ENCODE assay signal across 10 mouse cellular contexts in genomic region chr4:83976067-83976466, GRCm38 (mm10).
DNase-seq lines count a peak whose midpoint lies in the region; ATAC-seq lines count a peak whose summit lies in the region.
"Had no signal": no experiment of that assay in that cellular context is flagged by ENCODE, and none has a peak within 500 bp of the region (broad histone marks: within the 10 kb centered on the region; RNA-seq: fewer than 3 reads in every experiment).

No protein-coding gene starts in this region.

- H3K36me3 ChIP-seq in kidney, embryonic 14.5 days (ENCODE audit: control insufficient read depth, insufficient read depth, low read length) = no peaks in the 10 kb centered on the region
- no peaks in the 10 kb centered on the region for H3K36me3 ChIP-seq in embryonic facial prominence, embryonic 10.5 days (replicated peaks)
- H3K36me3 ChIP-seq in embryonic facial prominence, embryonic 15.5 days = no peaks in the 10 kb centered on the region
- no peaks in the 10 kb centered on the region for H3K36me3 ChIP-seq in neural tube, embryonic 11.5 days (ENCODE audit: control insufficient read depth, insufficient read depth, low read length)

- 0 out of 2 replicates have a peak overlapping the region, but pooled peaks have one; percentile 17 for H3K27ac ChIP-seq in kidney, embryonic 14.5 days (ENCODE audit: low read depth, low read length)
- H3K27ac ChIP-seq in embryonic facial prominence, embryonic 10.5 days (replicated peaks) = peak overlapping the region; percentile 70; the same call in 1 of the 2 replicates
- H3K27ac ChIP-seq in embryonic facial prominence, embryonic 15.5 days (replicated peaks) = no peak overlapping the region; the same call in 1 of the 2 replicates
- no peak overlapping the region for H3K27ac ChIP-seq in neural tube, embryonic 11.5 days (ENCODE audit: low read depth, low read length)
- H3K27ac ChIP-seq: kidney, postnatal 0 days had no signal

- no peak overlapping the region for H3K4me3 ChIP-seq in kidney, embryonic 14.5 days (ENCODE audit: low read length)
- H3K4me3 ChIP-seq in embryonic facial prominence, embryonic 10.5 days = no peak overlapping the region
- no peak overlapping the region for H3K4me3 ChIP-seq in embryonic facial prominence, embryonic 15.5 days (replicated peaks)
- no peak overlapping the region for H3K4me3 ChIP-seq in neural tube, embryonic 11.5 days (ENCODE audit: low read depth, low read length)

- no peaks in the 10 kb centered on the region for H3K9me3 ChIP-seq in kidney, embryonic 14.5 days (ENCODE audit: control insufficient read depth, low read length)
- no peaks in the 10 kb centered on the region for H3K9me3 ChIP-seq in embryonic facial prominence, embryonic 10.5 days
- no peaks in the 10 kb centered on the region for H3K9me3 ChIP-seq in embryonic facial prominence, embryonic 15.5 days (replicated peaks)
- no peaks in the 10 kb centered on the region for H3K9me3 ChIP-seq in neural tube, embryonic 11.5 days (ENCODE audit: control insufficient read depth, low read length)

- H3K4me2 ChIP-seq in kidney, embryonic 14.5 days (replicated peaks; ENCODE audit: low read depth, low read length) = no peak overlapping the region
- H3K4me2 ChIP-seq in embryonic facial prominence, embryonic 15.5 days (replicated peaks) = no peak overlapping the region
- H3K4me2 ChIP-seq in neural tube, embryonic 11.5 days (ENCODE audit: low read depth) = 0 out of 2 replicates have a peak overlapping the region, but pooled peaks have one; percentile 14

- no peak for DNase-seq in kidney, adult 8-10 months
- peak; percentile 52 for DNase-seq in embryonic facial prominence, embryonic 10.5 days (ENCODE audit: low spot score)
- DNase-seq in neural tube, embryonic 11.5 days (ENCODE audit: low spot score) = peak; percentile 67
- DNase-seq in thymus, postnatal 0 days (ENCODE audit: low spot score) = no peak
- no peak for DNase-seq in thymus, postnatal 4 days
- DNase-seq: cerebellum, adult 18-20 months; thymus, postnatal 25 days had no signal

- no peaks in the 10 kb centered on the region; the same call in 1 of the 2 replicates for H3K27me3 ChIP-seq in kidney, embryonic 14.5 days (ENCODE audit: control insufficient read depth, insufficient read depth, low read length)
- no peaks in the 10 kb centered on the region for H3K27me3 ChIP-seq in embryonic facial prominence, embryonic 10.5 days (replicated peaks; ENCODE audit: low read depth, poor library complexity, severe bottlenecking)
- H3K27me3 ChIP-seq in embryonic facial prominence, embryonic 15.5 days = no peaks in the 10 kb centered on the region
- 0 out of 2 replicates have a peak, but pooled peaks cover 2% of the 10 kb centered on the region for H3K27me3 ChIP-seq in neural tube, embryonic 11.5 days (ENCODE audit: control insufficient read depth, insufficient read depth, low read length)

- H3K4me1 ChIP-seq in kidney, embryonic 14.5 days (ENCODE audit: control insufficient read depth, insufficient read depth, low read length) = peaks cover 4% of the 10 kb centered on the region; the same call in 1 of the 2 replicates
- peaks cover 27% of the 10 kb centered on the region for H3K4me1 ChIP-seq in embryonic facial prominence, embryonic 10.5 days
- peaks cover 9% of the 10 kb centered on the region for H3K4me1 ChIP-seq in embryonic facial prominence, embryonic 15.5 days
- peaks cover 4% of the 10 kb centered on the region; the same call in 1 of the 2 replicates for H3K4me1 ChIP-seq in neural tube, embryonic 11.5 days (ENCODE audit: control insufficient read depth, insufficient read depth, low read length)

- ATAC-seq in kidney, embryonic 14.5 days (ENCODE audit: low FRiP score, low TSS enrichment) = no peak
- ATAC-seq in embryonic facial prominence, embryonic 15.5 days (ENCODE audit: insufficient number of reproducible peaks, low FRiP score, low TSS enrichment, low read depth) = 0 out of 2 replicates have a peak, but pooled peaks have one; percentile 32
- peak; percentile 74 for ATAC-seq in neural tube, embryonic 11.5 days (ENCODE audit: insufficient read depth, low FRiP score, low TSS enrichment)

- H3K9ac ChIP-seq in kidney, embryonic 14.5 days (ENCODE audit: low read depth, low read length) = no peak overlapping the region
- H3K9ac ChIP-seq in embryonic facial prominence, embryonic 15.5 days = no peak overlapping the region
- no peak overlapping the region for H3K9ac ChIP-seq in neural tube, embryonic 11.5 days (ENCODE audit: low read length)

- WGBS in kidney, embryonic 14.5 days = 37% methylated on average over 12 of the region's 12 CpGs
- 65% methylated on average over 12 of the region's 12 CpGs for WGBS in embryonic facial prominence, embryonic 10.5 days
- WGBS in embryonic facial prominence, embryonic 15.5 days = 43% methylated on average over 12 of the region's 12 CpGs
- 21% methylated on average over 12 of the region's 12 CpGs for WGBS in neural tube, embryonic 11.5 days

Comparison
In these comparisons a context has a peak if more than half of its experiments do, and no peak if none do; other contexts are left out.
1. H3K27ac ChIP-seq: peak in kidney, embryonic 14.5 days (single experiment) and embryonic facial prominence, embryonic 10.5 days (single experiment); none in embryonic facial prominence, embryonic 15.5 days (single experiment) and neural tube, embryonic 11.5 days (single experiment).
2. DNase-seq: peak in embryonic facial prominence, embryonic 10.5 days (single experiment) and neural tube, embryonic 11.5 days (single experiment); none in kidney, adult 8-10 months (0 of 2), thymus, postnatal 0 days (single experiment) and thymus, postnatal 4 days (single experiment).